Mouse (Mus musculus): ENCODE results near the gene Prkn. TPM values are rescaled to one million over a fixed set of nuclear protein-coding genes. Genes with fewer than 3 reads are reported as not detected.

Gene Prkn
- polyA plus RNA-seq, 1 experiment from 2014 or later = 1.7 TPM

DNA sequence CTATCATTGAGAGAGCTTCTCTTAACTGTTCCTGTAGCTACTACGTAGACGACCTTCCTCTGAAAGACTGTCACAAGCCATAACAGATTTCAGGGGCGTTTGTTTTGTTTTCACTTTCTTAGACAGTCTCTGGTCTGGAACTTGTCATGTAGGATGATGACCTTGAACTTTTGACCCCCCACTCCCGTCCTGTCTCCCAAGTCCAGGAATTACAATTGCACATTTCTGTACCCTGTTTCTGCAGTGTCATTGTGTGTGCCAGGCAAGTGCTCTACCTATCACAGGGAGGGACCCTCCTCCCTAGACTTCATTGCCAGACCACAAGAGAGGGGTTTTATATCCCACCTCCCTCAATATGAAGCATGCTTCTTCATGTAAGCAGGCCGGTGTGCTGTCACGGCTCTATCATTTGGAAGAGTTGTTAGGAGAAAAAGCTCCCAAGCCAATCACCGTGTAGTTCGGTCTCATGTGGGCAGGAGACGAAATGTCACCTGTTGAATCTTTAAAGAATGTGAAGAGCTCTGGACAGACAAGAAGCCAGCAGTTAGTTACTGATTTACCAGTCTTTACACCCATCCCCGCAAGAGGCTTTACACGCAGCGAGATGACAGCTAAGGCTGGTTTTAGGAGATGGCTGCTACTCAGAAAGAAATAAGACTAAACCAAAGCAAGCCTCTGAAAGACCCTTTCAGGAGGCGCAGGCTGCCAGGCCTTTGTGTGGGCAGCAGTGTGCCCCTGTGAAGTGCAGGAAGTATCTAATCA lies 1027.3 kb downstream of the Prkn start:
- H3K27ac ChIP-seq (ENCODE audit: low read depth, low read length) = no peak overlapping the region
- 49% methylated on average over 13 of the region's 13 CpGs for WGBS (ENCODE audit: insufficient replicate concordance)
- 0 out of 2 replicates have a peak, but pooled peaks cover 3% of the 10 kb centered on the region for H3K4me1 ChIP-seq (ENCODE audit: control insufficient read depth, insufficient read depth, low read length)
- H3K36me3 ChIP-seq (ENCODE audit: control insufficient read depth, insufficient read depth, low read length) = no peaks in the 10 kb centered on the region
- no peak overlapping the region for H3K9ac ChIP-seq (ENCODE audit: low read depth, low read length)
- no peak for ATAC-seq (replicated peaks; ENCODE audit: insufficient number of reproducible peaks, low FRiP score, low TSS enrichment)
- no peak overlapping the region for H3K4me2 ChIP-seq
- H3K27me3 ChIP-seq (ENCODE audit: control insufficient read depth, insufficient read depth, low read length) = no peaks in the 10 kb centered on the region
- H3K4me3 ChIP-seq (ENCODE audit: low read depth, low read length) = no peak overlapping the region
- H3K9me3 ChIP-seq (replicated peaks; ENCODE audit: control insufficient read depth, low read length) = no peaks in the 10 kb centered on the region

DNA sequence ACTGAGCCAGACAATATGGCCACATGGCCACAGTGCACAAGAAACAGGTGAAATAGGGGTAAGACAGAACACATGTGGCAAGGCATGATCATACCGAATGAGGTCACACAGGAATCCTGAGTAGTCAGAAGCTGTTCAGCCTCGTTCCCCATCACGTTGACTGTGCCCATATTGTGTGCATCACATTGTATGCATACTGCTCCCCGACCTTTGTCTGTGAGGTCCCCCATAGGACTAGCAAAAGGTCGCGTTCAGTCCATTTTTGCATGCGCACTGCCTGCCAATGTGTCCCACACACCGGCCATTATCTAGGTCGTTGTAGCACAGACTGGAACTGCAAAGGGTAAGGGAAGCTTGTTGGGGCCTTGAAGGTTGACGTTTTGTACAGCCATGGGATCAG lies 1030.4 kb downstream of the Prkn start:
- Histone ChIP-seq H3K27ac (ENCODE audit: low read depth, low read length) (no peak overlapping the region), H3K9me3 (replicated peaks; ENCODE audit: control insufficient read depth, low read length) (no peaks in the 10 kb centered on the region), H3K9ac (ENCODE audit: low read depth, low read length) (no peak overlapping the region), H3K4me2 (no peak overlapping the region), H3K36me3 (ENCODE audit: control insufficient read depth, insufficient read depth, low read length) (no peaks in the 10 kb centered on the region), H3K4me3 (ENCODE audit: low read depth, low read length) (no peak overlapping the region), H3K4me1 (ENCODE audit: control insufficient read depth, insufficient read depth, low read length) (0 out of 2 replicates have a peak, but pooled peaks cover 3% of the 10 kb centered on the region), H3K27me3 (ENCODE audit: control insufficient read depth, insufficient read depth, low read length) (no peaks in the 10 kb centered on the region)
- WGBS (ENCODE audit: insufficient replicate concordance) = 84% methylated on average over 10 of the region's 10 CpGs
- ATAC-seq (replicated peaks; ENCODE audit: insufficient number of reproducible peaks, low FRiP score, low TSS enrichment) = no peak

DNA sequence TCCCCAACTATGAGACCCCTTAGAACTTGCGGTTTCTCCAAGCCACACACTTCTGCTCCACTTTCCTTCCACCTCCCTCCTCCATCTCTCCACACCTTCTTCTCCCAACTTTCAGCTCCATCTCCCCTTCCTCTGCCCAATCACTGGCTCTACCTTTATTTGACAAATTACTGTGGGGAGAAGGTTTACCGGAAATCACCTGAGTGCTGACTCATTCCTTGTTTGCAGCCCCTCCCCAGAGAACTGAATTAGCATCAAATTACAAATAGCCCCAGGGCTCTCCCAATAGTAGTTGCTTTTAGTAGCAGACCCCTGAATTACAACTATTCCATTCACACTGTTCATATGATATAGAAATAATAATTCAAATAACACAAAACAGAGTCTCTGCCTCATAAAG lies 1036.1 kb downstream of the Prkn start:
- no peaks in the 10 kb centered on the region for H3K4me1 ChIP-seq (ENCODE audit: control insufficient read depth, insufficient read depth, low read length)
- H3K36me3 ChIP-seq (ENCODE audit: control insufficient read depth, insufficient read depth, low read length) = no peaks in the 10 kb centered on the region
- no peak overlapping the region for H3K4me3 ChIP-seq (ENCODE audit: low read depth, low read length)
- no peak overlapping the region for H3K4me2 ChIP-seq
- H3K27me3 ChIP-seq (ENCODE audit: control insufficient read depth, insufficient read depth, low read length) = no peaks in the 10 kb centered on the region
- H3K27ac ChIP-seq (ENCODE audit: low read depth, low read length) = no peak overlapping the region
- WGBS (ENCODE audit: insufficient replicate concordance) = 76% methylated on average over 2 of the region's 2 CpGs
- H3K9ac ChIP-seq (ENCODE audit: low read depth, low read length) = no peak overlapping the region
- H3K9me3 ChIP-seq (replicated peaks; ENCODE audit: control insufficient read depth, low read length) = no peaks in the 10 kb centered on the region
- ATAC-seq (replicated peaks; ENCODE audit: insufficient number of reproducible peaks, low FRiP score, low TSS enrichment) = no peak

DNA sequence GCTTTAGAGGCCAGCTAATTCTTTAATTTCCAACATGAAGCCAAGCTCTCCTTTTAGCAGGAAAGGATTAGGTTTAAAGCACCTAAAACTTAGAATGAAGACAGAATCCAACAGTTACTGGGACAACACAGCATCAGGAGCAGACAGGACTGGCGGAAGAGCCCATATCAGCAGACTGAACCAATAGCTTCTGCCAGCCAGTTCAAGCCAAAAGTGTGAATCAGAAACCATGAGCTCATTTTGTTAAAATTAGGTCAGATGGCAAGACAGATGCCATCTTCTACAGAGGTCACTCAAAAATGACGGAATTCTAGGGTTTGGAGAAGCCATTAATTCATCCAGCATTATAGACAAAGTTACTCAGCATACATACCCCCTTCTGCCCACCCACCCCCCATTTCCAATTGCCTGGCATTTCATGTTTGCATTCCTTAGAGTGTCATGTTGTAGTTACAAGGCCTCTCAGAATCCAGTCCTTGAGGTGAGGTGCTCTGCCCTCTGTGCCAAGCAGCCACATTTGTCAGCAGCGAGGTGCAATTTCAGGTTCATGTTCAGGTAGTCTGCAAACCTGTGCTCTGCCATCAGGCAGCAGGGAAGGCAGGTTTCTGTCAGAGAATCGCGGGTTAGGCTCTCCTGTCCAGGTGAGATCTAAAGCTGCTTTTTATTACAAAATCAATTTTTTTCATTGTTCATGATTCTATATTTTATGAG lies 1041.1 kb downstream of the Prkn start:
- no peak for ATAC-seq (replicated peaks; ENCODE audit: insufficient number of reproducible peaks, low FRiP score, low TSS enrichment)
- Histone ChIP-seq H3K4me2 (no peak overlapping the region), H3K27me3 (ENCODE audit: control insufficient read depth, insufficient read depth, low read length) (no peaks in the 10 kb centered on the region), H3K27ac (ENCODE audit: low read depth, low read length) (no peak overlapping the region), H3K4me3 (ENCODE audit: low read depth, low read length) (no peak overlapping the region), H3K9me3 (replicated peaks; ENCODE audit: control insufficient read depth, low read length) (no peaks in the 10 kb centered on the region), H3K4me1 (ENCODE audit: control insufficient read depth, insufficient read depth, low read length) (no peaks in the 10 kb centered on the region), H3K9ac (ENCODE audit: low read depth, low read length) (no peak overlapping the region), H3K36me3 (ENCODE audit: control insufficient read depth, insufficient read depth, low read length) (no peaks in the 10 kb centered on the region)
- 80% methylated on average over 5 of the region's 5 CpGs for WGBS (ENCODE audit: insufficient replicate concordance)

DNA sequence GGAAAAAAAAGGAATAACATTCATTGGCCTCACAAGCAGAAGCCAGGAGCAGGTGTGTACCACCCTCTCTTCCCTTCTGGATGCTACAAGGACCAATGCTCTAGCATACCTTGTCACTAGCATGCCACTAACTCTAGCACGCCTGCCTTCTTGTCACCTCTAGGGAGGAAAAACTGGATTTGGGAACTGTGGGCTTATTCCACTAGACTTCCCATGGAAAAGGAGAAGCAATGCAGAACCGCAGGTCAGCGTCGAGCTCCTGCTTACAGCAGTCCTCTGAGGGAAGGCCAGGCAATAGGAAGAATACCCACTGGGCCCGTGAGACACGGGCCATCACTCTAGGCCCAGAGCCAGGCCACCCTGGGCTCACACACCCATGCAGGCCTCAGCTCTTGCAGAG lies 1045.4 kb downstream of the Prkn start:
- Histone ChIP-seq H3K4me1 (ENCODE audit: control insufficient read depth, insufficient read depth, low read length) (no peaks in the 10 kb centered on the region), H3K9me3 (replicated peaks; ENCODE audit: control insufficient read depth, low read length) (no peaks in the 10 kb centered on the region), H3K4me3 (ENCODE audit: low read depth, low read length) (no peak overlapping the region), H3K4me2 (no peak overlapping the region), H3K36me3 (ENCODE audit: control insufficient read depth, insufficient read depth, low read length) (no peaks in the 10 kb centered on the region), H3K27ac (ENCODE audit: low read depth, low read length) (no peak overlapping the region), H3K27me3 (ENCODE audit: control insufficient read depth, insufficient read depth, low read length) (no peaks in the 10 kb centered on the region), H3K9ac (ENCODE audit: low read depth, low read length) (no peak overlapping the region)
- 87% methylated on average over 6 of the region's 6 CpGs for WGBS (ENCODE audit: insufficient replicate concordance)
- ATAC-seq (replicated peaks; ENCODE audit: insufficient number of reproducible peaks, low FRiP score, low TSS enrichment) = no peak

DNA sequence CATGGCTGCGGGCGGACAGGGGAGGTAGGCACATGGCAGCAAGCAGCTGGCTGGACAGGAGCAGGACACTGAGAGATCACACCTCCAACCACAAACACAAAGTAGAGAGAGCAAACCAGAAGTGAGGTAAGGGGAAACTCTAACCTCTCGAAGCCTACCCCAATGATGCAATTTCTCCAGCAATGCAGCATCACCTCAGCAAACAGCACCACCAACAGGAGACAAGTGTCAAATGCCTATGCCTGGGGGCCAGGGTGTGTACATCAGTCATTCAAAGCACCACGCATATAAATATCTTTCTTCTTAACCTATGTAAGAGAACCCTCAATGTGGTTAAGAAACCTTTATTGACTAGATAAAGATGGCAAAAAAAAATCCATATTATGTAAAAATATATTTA lies 1046.8 kb downstream of the Prkn start:
- Histone ChIP-seq H3K4me1 (ENCODE audit: control insufficient read depth, insufficient read depth, low read length) (no peaks in the 10 kb centered on the region), H3K9me3 (replicated peaks; ENCODE audit: control insufficient read depth, low read length) (no peaks in the 10 kb centered on the region), H3K27me3 (ENCODE audit: control insufficient read depth, insufficient read depth, low read length) (no peaks in the 10 kb centered on the region), H3K36me3 (ENCODE audit: control insufficient read depth, insufficient read depth, low read length) (no peaks in the 10 kb centered on the region), H3K9ac (ENCODE audit: low read depth, low read length) (no peak overlapping the region), H3K4me3 (ENCODE audit: low read depth, low read length) (no peak overlapping the region), H3K4me2 (no peak overlapping the region), H3K27ac (ENCODE audit: low read depth, low read length) (no peak overlapping the region)
- no peak for ATAC-seq (replicated peaks; ENCODE audit: insufficient number of reproducible peaks, low FRiP score, low TSS enrichment)
- WGBS (ENCODE audit: insufficient replicate concordance) = 77% methylated on average over 4 of the region's 4 CpGs

DNA sequence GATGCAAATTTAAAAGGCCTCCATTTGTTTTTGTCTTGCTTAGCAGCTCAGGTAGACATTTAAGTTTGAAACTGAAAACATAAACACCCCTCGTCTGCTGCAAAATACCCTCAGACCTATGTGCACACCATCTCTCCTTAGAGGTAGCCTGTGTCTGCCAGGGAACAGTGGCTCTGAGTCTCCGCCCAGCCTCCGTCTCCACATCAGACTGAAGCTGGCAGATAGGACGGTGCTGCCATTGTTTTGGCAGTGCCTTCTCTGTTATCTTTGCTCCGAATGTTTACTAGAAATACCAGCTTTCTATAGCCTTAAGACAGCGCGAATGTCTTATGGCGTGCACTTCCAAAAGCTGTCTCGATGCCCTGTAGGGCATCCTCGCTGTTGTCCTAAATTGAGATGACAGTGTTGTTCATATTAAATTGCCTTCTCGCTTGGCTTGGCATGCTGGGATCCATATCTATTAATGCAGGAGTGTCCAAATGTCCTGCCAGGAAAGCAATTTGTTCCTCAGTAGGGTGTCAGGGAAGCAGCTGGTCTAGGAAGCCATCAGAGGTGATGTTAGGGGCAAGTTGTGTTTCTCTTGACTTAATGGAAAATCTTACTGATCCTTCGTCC lies 1047.5 kb downstream of the Prkn start:
- 62% methylated on average over 12 of the region's 12 CpGs for WGBS (ENCODE audit: insufficient replicate concordance)
- Histone ChIP-seq H3K4me3 (ENCODE audit: low read depth, low read length) (no peak overlapping the region), H3K9ac (ENCODE audit: low read depth, low read length) (no peak overlapping the region), H3K4me2 (no peak overlapping the region), H3K27me3 (ENCODE audit: control insufficient read depth, insufficient read depth, low read length) (no peaks in the 10 kb centered on the region), H3K27ac (ENCODE audit: low read depth, low read length) (no peak overlapping the region), H3K4me1 (ENCODE audit: control insufficient read depth, insufficient read depth, low read length) (no peaks in the 10 kb centered on the region), H3K36me3 (ENCODE audit: control insufficient read depth, insufficient read depth, low read length) (no peaks in the 10 kb centered on the region), H3K9me3 (replicated peaks; ENCODE audit: control insufficient read depth, low read length) (no peaks in the 10 kb centered on the region)
- no peak for ATAC-seq (replicated peaks; ENCODE audit: insufficient number of reproducible peaks, low FRiP score, low TSS enrichment)

DNA sequence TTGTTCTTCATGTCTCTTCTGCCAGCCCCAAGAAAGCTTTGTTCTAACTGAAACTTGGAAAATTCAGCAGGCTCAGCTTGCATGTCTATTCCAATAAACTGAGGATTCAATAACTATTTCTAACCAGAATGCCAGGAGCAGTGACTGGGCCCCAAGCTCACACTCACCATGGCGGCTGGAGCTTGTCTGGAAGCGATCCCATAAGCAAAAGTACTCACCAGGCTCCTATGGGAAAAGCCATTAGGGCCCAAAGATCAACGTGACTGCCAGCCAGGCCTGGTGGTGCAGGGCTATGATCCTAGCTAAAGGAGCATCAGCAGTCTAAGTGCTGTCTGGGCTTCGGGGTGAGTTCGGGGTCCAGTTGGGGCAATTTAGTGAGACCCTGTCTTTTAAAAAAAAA lies 1048.6 kb downstream of the Prkn start:
- no peak overlapping the region for H3K27ac ChIP-seq (ENCODE audit: low read depth, low read length)
- ATAC-seq (replicated peaks; ENCODE audit: insufficient number of reproducible peaks, low FRiP score, low TSS enrichment) = no peak
- 77% methylated on average over 5 of the region's 5 CpGs for WGBS (ENCODE audit: insufficient replicate concordance)
- no peaks in the 10 kb centered on the region for H3K9me3 ChIP-seq (replicated peaks; ENCODE audit: control insufficient read depth, low read length)
- no peak overlapping the region for H3K4me3 ChIP-seq (ENCODE audit: low read depth, low read length)
- H3K4me2 ChIP-seq = no peak overlapping the region
- H3K36me3 ChIP-seq (ENCODE audit: control insufficient read depth, insufficient read depth, low read length) = no peaks in the 10 kb centered on the region
- H3K4me1 ChIP-seq (ENCODE audit: control insufficient read depth, insufficient read depth, low read length) = no peaks in the 10 kb centered on the region
- H3K9ac ChIP-seq (ENCODE audit: low read depth, low read length) = no peak overlapping the region
- no peaks in the 10 kb centered on the region for H3K27me3 ChIP-seq (ENCODE audit: control insufficient read depth, insufficient read depth, low read length)

Data from heart, embryonic 11.5 days (tissue).